Mouse (Mus musculus) G1E-ER4 (cell line): ENCODE measurements around the gene Nfkbia. TPM values are rescaled to one million over a fixed set of nuclear protein-coding genes. Genes with fewer than 3 reads are reported as not detected.

Source experiments
- GATA1 ChIP-seq: IDR thresholded peaks from one replicate; pipeline ENCODE4 v1.8.0; 2012; ENCODE audit warnings: low read length, inconsistent platforms
- polyA plus RNA-seq: library from polyadenylated mRNA; stranded (reverse); fragments of >175 nt; gene quantifications from 2 replicates; pipeline ENCODE4 v1.2.3, GENCODE M21; 2012

The Nfkbia gene
- polyA plus RNA-seq, 1 experiment: 5.2 TPM

- TF ChIP-seq GATA1: no peak
Measured at GRCm38 (mm10) chr12:55481739-55482138, 10.7 kb downstream of the Nfkbia start.

- no peak for TF ChIP-seq GATA1
Measured at GRCm38 (mm10) chr12:55480471-55481153, 11.8 kb downstream of the Nfkbia start.

GRCm38 (mm10) chr12:55478901-55479300 lies 13.5 kb downstream of the Nfkbia start:
- TF ChIP-seq GATA1: no peak

- TF ChIP-seq GATA1: no peak
Measured at GRCm38 (mm10) chr12:55474209-55474583, 18.3 kb downstream of the Nfkbia start.

- no peak for TF ChIP-seq GATA1
Measured at GRCm38 (mm10) chr12:55473250-55474208, 18.9 kb downstream of the Nfkbia start.

GRCm38 (mm10) chr12:55471344-55471743 lies 21.1 kb downstream of the Nfkbia start:
- no peak for TF ChIP-seq GATA1

GRCm38 (mm10) chr12:55470442-55470841 lies 22.0 kb downstream of the Nfkbia start:
- no peak for TF ChIP-seq GATA1

- no peak for TF ChIP-seq GATA1
Measured at GRCm38 (mm10) chr12:55467331-55468180, 24.9 kb downstream of the Nfkbia start.

- TF ChIP-seq GATA1: no peak
Measured at GRCm38 (mm10) chr12:55466816-55467215, 25.6 kb downstream of the Nfkbia start.

- no peak for TF ChIP-seq GATA1
Measured at GRCm38 (mm10) chr12:55466088-55466701, 26.3 kb downstream of the Nfkbia start.

- TF ChIP-seq GATA1: no peak
Measured at GRCm38 (mm10) chr12:55465401-55465983, 27.0 kb downstream of the Nfkbia start.

- no peak for TF ChIP-seq GATA1
Measured at GRCm38 (mm10) chr12:55464846-55465361, 27.5 kb downstream of the Nfkbia start.

- no peak for TF ChIP-seq GATA1
Measured at GRCm38 (mm10) chr12:55463992-55464845, 28.2 kb downstream of the Nfkbia start.

GRCm38 (mm10) chr12:55463087-55463486 lies 29.4 kb downstream of the Nfkbia start:
- TF ChIP-seq GATA1: no peak
